Mouse (Mus musculus) midbrain, embryonic 12.5 days (tissue): ENCODE results near the gene Atp13a5. TPM values are rescaled to one million over a fixed set of nuclear protein-coding genes. Genes with fewer than 3 reads are reported as not detected.

Experiments used
- ATAC-seq: fragments of 200-750 bp; cut with Nextera tagmentation; 2 replicates; pipeline ENCODE4 v1.8.0; 2017; ENCODE audit warnings: low read depth, moderate TSS enrichment, moderate library complexity; ENCODE audit not compliant: low FRiP score
- H3K27ac ChIP-seq: fragments of 300-500 bp; sonication (generic); replicated peaks from 2 replicates; pipeline ENCODE4 v1.5.1; 2016; ENCODE audit warnings: mild to moderate bottlenecking
- H3K27me3 ChIP-seq: fragments of 300-500 bp; sonication (generic); 2 replicates; pipeline ENCODE4 v1.6.1; 2016; ENCODE audit warnings: mild to moderate bottlenecking
- H3K36me3 ChIP-seq: fragments of 300-500 bp; sonication (generic); 2 replicates; pipeline ENCODE4 v1.6.1; 2016
- H3K4me1 ChIP-seq: fragments of 300-500 bp; sonication (generic); 2 replicates; pipeline ENCODE4 v1.6.1; 2016
- H3K4me2 ChIP-seq: fragments of 300-500 bp; sonication (generic); replicated peaks from 2 replicates; pipeline ENCODE4 v1.6.1; 2016; ENCODE audit warnings: mild to moderate bottlenecking, moderate library complexity
- H3K4me3 ChIP-seq: fragments of 300-500 bp; sonication (generic); 2 replicates; pipeline ENCODE4 v1.5.1; 2016; ENCODE audit warnings: mild to moderate bottlenecking
- H3K9ac ChIP-seq: fragments of 300-500 bp; sonication (generic); replicated peaks from 2 replicates; pipeline ENCODE4 v1.6.1; 2016; ENCODE audit warnings: mild to moderate bottlenecking, moderate library complexity
- H3K9me3 ChIP-seq: fragments of 300-500 bp; sonication (generic); 2 replicates; pipeline ENCODE4 v1.6.1; 2016; ENCODE audit warnings: mild to moderate bottlenecking
- WGBS: fragments of 180-500 bp; shearing (Covaris S2); methylation state at CpG from one replicate; pipeline ENCODE4 v1.1.7; 2016; 5-methylcytosine and 5-hydroxymethylcytosine counted together
- polyA plus RNA-seq: library from polyadenylated mRNA; unstranded; fragments of >200 nt; fragmentation: Nextera tagmentation; extraction: Ambion mirVana; gene quantifications from 2 replicates; pipeline ENCODE4 v1.2.1, GENCODE M21; 2016

The Atp13a5 gene
- polyA plus RNA-seq = 0.31 and 0.33 TPM in 2 replicates

DNA sequence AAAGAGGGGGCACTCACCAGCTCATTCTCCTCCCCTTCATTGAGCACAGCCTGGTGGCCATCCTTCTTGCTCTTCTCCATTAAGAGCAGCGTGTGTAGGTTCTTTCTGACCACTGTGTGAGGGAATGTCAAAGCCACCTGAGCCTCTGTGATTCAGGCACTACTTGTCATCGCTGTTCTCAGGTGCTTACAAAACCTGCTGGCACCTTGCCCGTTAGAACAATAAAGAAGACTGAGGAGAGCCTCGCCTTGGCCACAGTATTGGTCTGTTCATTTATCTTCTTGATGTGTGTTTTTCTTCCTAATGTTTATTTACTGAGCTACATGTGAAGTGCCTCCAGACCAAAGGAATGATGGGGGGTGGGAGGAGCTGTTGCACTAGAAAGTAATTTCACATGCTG lies at the start of gene Atp13a5:
Gene Atp13a5 (minus strand): TSS at position 275 of the 400 bp plus-strand sequence.
- Histone ChIP-seq H3K27ac (no peak within 1 kb of the TSS), H3K4me1 (no peaks in the 10 kb centered on the region), H3K4me2 (no peak within 1 kb of the TSS), H3K36me3 (no peaks in the 10 kb centered on the region), H3K4me3 (no peak within 1 kb of the TSS), H3K27me3 (no peaks in the 10 kb centered on the region), H3K9ac (no peak within 1 kb of the TSS), H3K9me3 (no peaks in the 10 kb centered on the region)
- WGBS = 81% methylated on average over 4 of the region's 4 CpGs
- ATAC-seq = no peak

GRCm38 (mm10) chr16:29414822-29415221 lies 36.3 kb upstream of the Atp13a5 start:
- no peak overlapping the region for H3K4me2 ChIP-seq
- no peak overlapping the region for H3K27ac ChIP-seq
- H3K9me3 ChIP-seq = no peaks in the 10 kb centered on the region
- H3K4me3 ChIP-seq = no peak overlapping the region
- no peak for ATAC-seq
- no peaks in the 10 kb centered on the region for H3K36me3 ChIP-seq
- H3K27me3 ChIP-seq = no peaks in the 10 kb centered on the region
- H3K4me1 ChIP-seq = no peaks in the 10 kb centered on the region
- H3K9ac ChIP-seq = no peak overlapping the region
- 91% methylated on average over 6 of the region's 6 CpGs for WGBS

- WGBS = 94% methylated on average over 10 of the region's 10 CpGs
- Histone ChIP-seq H3K27me3 (no peaks in the 10 kb centered on the region), H3K27ac (no peak overlapping the region), H3K4me2 (no peak overlapping the region), H3K9ac (no peak overlapping the region), H3K9me3 (no peaks in the 10 kb centered on the region), H3K4me1 (no peaks in the 10 kb centered on the region), H3K4me3 (no peak overlapping the region), H3K36me3 (no peaks in the 10 kb centered on the region)
- ATAC-seq = no peak
Measured at GRCm38 (mm10) chr16:29407319-29407718, 28.8 kb upstream of the Atp13a5 start.

GRCm38 (mm10) chr16:29399079-29399478 lies 20.5 kb upstream of the Atp13a5 start:
- ATAC-seq = no peak
- WGBS = 98% methylated on average over 2 of the region's 2 CpGs
- H3K36me3 ChIP-seq = no peaks in the 10 kb centered on the region
- no peaks in the 10 kb centered on the region for H3K4me1 ChIP-seq
- no peaks in the 10 kb centered on the region for H3K9me3 ChIP-seq
- H3K4me3 ChIP-seq = no peak overlapping the region
- H3K4me2 ChIP-seq = no peak overlapping the region
- no peak overlapping the region for H3K27ac ChIP-seq
- H3K9ac ChIP-seq = no peak overlapping the region
- no peaks in the 10 kb centered on the region for H3K27me3 ChIP-seq

DNA sequence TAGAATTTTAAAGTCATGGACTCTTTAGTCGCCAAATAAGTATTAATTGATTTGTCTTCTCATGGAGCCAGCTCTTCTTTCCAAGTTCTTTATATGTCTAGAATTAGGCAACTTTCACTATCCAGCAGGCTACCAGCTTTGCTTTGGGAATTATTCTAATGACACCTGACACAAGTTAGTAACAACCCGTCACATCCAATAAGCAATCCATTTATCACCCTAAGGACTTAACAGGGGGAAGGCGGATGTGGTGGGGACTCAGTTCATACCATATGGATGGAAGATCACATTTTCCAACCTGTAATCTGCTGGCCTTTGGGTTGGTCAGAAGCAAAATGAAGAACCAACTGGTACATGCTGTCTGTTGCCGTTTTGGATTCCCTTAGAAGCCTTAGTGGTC lies 6.2 kb upstream of the Atp13a5 start:
- no peak overlapping the region for H3K27ac ChIP-seq
- H3K4me1 ChIP-seq = no peaks in the 10 kb centered on the region
- no peak for ATAC-seq
- no peaks in the 10 kb centered on the region for H3K27me3 ChIP-seq
- no peaks in the 10 kb centered on the region for H3K9me3 ChIP-seq
- no peaks in the 10 kb centered on the region for H3K36me3 ChIP-seq
- no peak overlapping the region for H3K4me3 ChIP-seq
- H3K4me2 ChIP-seq = no peak overlapping the region
- WGBS = 90% methylated on average over 4 of the region's 4 CpGs
- H3K9ac ChIP-seq = no peak overlapping the region

DNA sequence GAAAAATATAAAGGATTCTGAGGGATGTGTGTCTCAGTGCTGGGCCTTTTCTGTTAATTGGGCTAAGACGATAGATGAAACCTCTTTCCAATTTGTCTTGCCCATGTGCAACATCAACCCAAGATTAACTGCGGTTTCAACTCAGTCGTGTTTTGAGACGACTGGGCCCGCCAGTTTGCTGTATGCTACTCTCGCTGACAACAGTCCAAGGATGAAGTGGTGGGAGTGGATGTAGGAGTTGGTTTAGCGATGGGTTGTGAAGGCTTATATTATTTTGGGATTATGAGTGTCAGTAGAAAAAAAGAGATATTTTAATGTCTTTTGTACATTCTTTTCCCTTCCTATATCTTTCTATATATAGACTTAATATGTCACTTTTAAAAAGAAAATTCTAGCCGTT lies 3.9 kb downstream of the Atp13a5 start:
- no peak overlapping the region for H3K4me2 ChIP-seq
- H3K9ac ChIP-seq = no peak overlapping the region
- H3K9me3 ChIP-seq = no peaks in the 10 kb centered on the region
- no peaks in the 10 kb centered on the region for H3K4me1 ChIP-seq
- ATAC-seq = no peak
- H3K36me3 ChIP-seq = no peaks in the 10 kb centered on the region
- no peak overlapping the region for H3K27ac ChIP-seq
- no peak overlapping the region for H3K4me3 ChIP-seq
- WGBS = 89% methylated on average over 8 of the region's 8 CpGs
- H3K27me3 ChIP-seq = no peaks in the 10 kb centered on the region

DNA sequence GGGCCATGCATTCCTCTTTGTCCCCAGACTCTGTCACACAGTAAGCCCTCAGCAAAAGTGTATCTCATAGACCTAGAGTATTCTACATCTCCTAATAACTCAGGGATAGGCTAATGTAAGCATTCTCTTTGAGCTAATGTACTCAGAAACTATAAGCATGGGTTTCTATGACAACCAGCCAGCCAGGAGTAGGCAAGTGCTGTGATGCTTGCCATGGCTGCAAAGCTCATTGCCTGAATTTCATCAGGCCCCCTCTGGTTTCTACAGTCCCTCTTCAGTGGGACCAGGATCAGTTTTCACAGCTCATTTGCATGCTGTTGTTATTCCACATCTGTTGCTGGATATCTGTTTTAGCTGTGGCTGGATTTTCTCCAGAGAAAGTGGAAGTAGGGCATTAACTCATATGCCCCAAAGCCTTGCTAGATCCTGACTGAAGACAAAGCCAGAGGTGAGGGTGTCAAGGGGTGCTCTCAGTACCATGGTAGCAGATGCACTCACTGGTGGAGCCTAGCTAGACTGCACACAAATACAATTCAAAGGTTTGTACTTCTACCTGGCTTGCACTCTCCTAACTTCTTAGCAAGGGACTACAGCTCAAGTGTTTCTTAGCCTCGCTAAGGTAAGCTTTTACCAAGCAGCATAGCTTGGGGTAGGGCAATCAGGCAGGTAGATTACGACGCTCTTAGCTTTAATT lies 47.0 kb downstream of the Atp13a5 start:
- no peak for ATAC-seq
- H3K9ac ChIP-seq = no peak overlapping the region
- no peaks in the 10 kb centered on the region for H3K27me3 ChIP-seq
- H3K9me3 ChIP-seq = no peaks in the 10 kb centered on the region
- no peak overlapping the region for H3K4me3 ChIP-seq
- 69% methylated on average over 3 of the region's 3 CpGs for WGBS
- H3K36me3 ChIP-seq = no peaks in the 10 kb centered on the region
- H3K4me1 ChIP-seq = peaks cover 5% of the 10 kb centered on the region; the same call in 1 of the 2 replicates
- H3K27ac ChIP-seq = no peak overlapping the region
- H3K4me2 ChIP-seq = no peak overlapping the region

- Histone ChIP-seq H3K4me2 (no peak overlapping the region), H3K9me3 (no peaks in the 10 kb centered on the region), H3K36me3 (no peaks in the 10 kb centered on the region), H3K4me1 (peaks cover 5% of the 10 kb centered on the region; the same call in 1 of the 2 replicates), H3K9ac (no peak overlapping the region), H3K27ac (no peak overlapping the region), H3K27me3 (no peaks in the 10 kb centered on the region), H3K4me3 (no peak overlapping the region)
- WGBS = 85% methylated on average over 5 of the region's 5 CpGs
- no peak for ATAC-seq
Measured at GRCm38 (mm10) chr16:29330948-29331347, 47.6 kb downstream of the Atp13a5 start.

DNA sequence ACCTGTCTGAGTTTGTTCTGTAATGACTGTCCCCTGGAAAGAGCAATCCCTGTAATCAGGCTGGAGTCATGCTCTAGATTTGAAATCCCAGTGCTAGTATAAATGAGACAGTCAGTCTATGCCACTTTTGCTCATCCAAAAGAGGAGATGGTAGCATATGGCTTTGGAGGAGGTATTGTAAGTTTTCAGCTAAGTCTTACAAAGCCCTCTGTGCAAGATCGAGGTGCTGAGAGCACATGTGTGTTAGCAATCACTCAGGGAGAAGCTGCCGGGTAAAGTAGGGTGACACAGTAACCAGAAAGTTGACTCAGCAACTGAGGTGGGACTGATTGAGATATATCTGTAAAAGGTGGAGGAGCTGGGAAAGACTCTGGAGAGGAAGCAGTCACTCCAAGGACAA lies 49.3 kb downstream of the Atp13a5 start:
- H3K9ac ChIP-seq = no peak overlapping the region
- H3K4me3 ChIP-seq = no peak overlapping the region
- 89% methylated on average over 2 of the region's 2 CpGs for WGBS
- no peaks in the 10 kb centered on the region for H3K36me3 ChIP-seq
- H3K4me1 ChIP-seq = peaks cover 5% of the 10 kb centered on the region; the same call in 1 of the 2 replicates
- ATAC-seq = no peak
- H3K27me3 ChIP-seq = no peaks in the 10 kb centered on the region
- H3K27ac ChIP-seq = no peak overlapping the region
- no peak overlapping the region for H3K4me2 ChIP-seq
- H3K9me3 ChIP-seq = no peaks in the 10 kb centered on the region

DNA sequence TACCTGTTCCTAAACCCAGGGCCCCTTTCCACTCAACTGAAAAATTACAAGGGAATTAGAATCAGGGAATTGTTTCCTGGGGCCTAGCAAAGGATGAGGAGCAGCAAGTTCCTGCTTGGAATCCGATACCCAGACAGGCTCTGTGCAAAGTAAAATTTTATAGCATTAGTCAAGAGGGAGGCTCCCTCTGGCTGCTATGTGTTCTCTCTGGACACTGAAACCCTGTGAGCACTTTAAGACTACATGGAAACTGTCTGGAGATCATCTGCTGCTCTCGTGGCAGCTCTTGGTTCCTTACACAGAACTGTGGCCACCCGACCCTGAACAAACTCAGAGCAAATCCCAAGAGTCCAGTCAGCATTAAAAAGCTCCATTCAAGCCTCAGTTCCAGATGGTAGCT lies 50.6 kb downstream of the Atp13a5 start:
- Histone ChIP-seq H3K9ac (no peak overlapping the region), H3K4me3 (no peak overlapping the region), H3K36me3 (no peaks in the 10 kb centered on the region), H3K4me1 (peaks cover 5% of the 10 kb centered on the region; the same call in 1 of the 2 replicates), H3K27me3 (no peaks in the 10 kb centered on the region), H3K27ac (no peak overlapping the region), H3K4me2 (no peak overlapping the region), H3K9me3 (no peaks in the 10 kb centered on the region)
- WGBS = 67% methylated on average over 3 of the region's 3 CpGs
- no peak for ATAC-seq

DNA sequence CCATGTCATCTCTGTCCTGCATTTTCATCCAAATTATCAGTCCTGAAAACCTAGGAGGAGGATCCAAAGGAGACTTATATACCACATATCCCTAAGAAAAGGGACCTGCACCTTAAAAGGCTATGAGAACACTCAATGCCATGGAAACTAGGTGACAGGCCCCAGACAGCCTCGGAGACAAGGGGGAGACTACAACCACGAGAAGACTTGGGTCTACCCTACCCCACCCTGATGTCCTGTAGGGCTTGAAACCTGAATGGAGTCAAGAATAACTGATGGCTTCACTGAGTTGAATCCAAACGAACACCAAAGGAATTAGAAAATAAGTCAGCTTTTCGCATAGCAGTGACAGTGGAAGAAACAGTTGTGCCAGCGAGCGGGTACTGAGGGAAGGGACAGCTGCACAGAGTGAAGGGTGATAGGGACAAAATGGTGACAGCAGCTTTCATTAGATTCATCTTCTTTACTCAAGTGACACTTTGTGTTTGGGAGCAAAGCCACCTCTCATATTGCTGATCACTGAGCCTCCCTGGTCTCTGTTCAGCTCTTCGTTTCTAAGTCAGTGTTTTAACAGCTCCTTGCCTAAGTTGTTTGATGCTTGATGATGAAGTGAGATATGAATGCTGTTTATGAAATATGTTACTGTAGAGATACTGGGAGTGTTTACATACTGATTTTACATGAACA lies 53.2 kb downstream of the Atp13a5 start:
- no peak overlapping the region for H3K9ac ChIP-seq
- 92% methylated on average over 7 of the region's 7 CpGs for WGBS
- H3K4me3 ChIP-seq = no peak overlapping the region
- no peaks in the 10 kb centered on the region for H3K27me3 ChIP-seq
- no peak overlapping the region for H3K4me2 ChIP-seq
- ATAC-seq = no peak
- no peaks in the 10 kb centered on the region for H3K9me3 ChIP-seq
- no peak overlapping the region for H3K27ac ChIP-seq
- no peaks in the 10 kb centered on the region for H3K36me3 ChIP-seq
- no peaks in the 10 kb centered on the region for H3K4me1 ChIP-seq

GRCm38 (mm10) chr16:29320717-29321116 lies 57.8 kb downstream of the Atp13a5 start:
- Histone ChIP-seq H3K4me1 (no peaks in the 10 kb centered on the region), H3K4me2 (no peak overlapping the region), H3K9me3 (no peaks in the 10 kb centered on the region), H3K27me3 (no peaks in the 10 kb centered on the region), H3K27ac (no peak overlapping the region), H3K9ac (no peak overlapping the region), H3K4me3 (no peak overlapping the region), H3K36me3 (no peaks in the 10 kb centered on the region)
- WGBS = 88% methylated on average over 3 of the region's 3 CpGs
- ATAC-seq = no peak
